Mouse (Mus musculus) lung, embryonic 14.5 days (tissue): ENCODE data around the gene Igfbp5. TPM values are rescaled to one million over a fixed set of nuclear protein-coding genes. Genes with fewer than 3 reads are reported as not detected.

Source experiments
- ATAC-seq: fragments of 200-750 bp; cut with Nextera tagmentation; 2 replicates; pipeline ENCODE4 v1.8.0; 2017; ENCODE audit warnings: mild to moderate bottlenecking, moderate TSS enrichment, moderate library complexity; ENCODE audit not compliant: insufficient read depth
- DNase-seq: peaks from one replicate; pipeline ENCODE4 v3.0.0-alpha.2; 2015
- H3K27ac ChIP-seq: fragments of 300-500 bp; sonication (generic); 2 replicates; pipeline ENCODE4 v1.5.1; 2014; ENCODE audit warnings: low read depth, mild to moderate bottlenecking, moderate library complexity
- H3K27me3 ChIP-seq: fragments of 300-500 bp; sonication (generic); 2 replicates; pipeline ENCODE4 v1.6.1; 2014; ENCODE audit warnings: low read length, control low read depth; ENCODE audit not compliant: insufficient read depth
- H3K36me3 ChIP-seq: fragments of 300-500 bp; sonication (generic); 2 replicates; pipeline ENCODE4 v1.6.1; 2014; ENCODE audit warnings: control low read depth; ENCODE audit not compliant: insufficient read depth
- H3K4me1 ChIP-seq: fragments of 300-500 bp; sonication (generic); 2 replicates; pipeline ENCODE4 v1.6.1; 2014; ENCODE audit warnings: antibody characterized with exemption, control low read depth; ENCODE audit not compliant: insufficient read depth
- H3K4me2 ChIP-seq: fragments of 300-500 bp; sonication (generic); 2 replicates; pipeline ENCODE4 v1.6.1; 2014; ENCODE audit warnings: mild to moderate bottlenecking
- H3K4me3 ChIP-seq: fragments of 300-500 bp; sonication (generic); 2 replicates; pipeline ENCODE4 v1.5.1; 2014; ENCODE audit warnings: low read depth, low read length
- H3K9ac ChIP-seq: fragments of 300-500 bp; sonication (generic); 2 replicates; pipeline ENCODE4 v1.6.1; 2014
- H3K9me3 ChIP-seq: fragments of 300-500 bp; sonication (generic); 2 replicates; pipeline ENCODE4 v1.6.1; 2016; ENCODE audit warnings: low read depth, low read length, control low read depth
- CTCF ChIP-seq: IDR thresholded peaks from 2 replicates; pipeline ENCODE4 v1.5.1; 2016; ENCODE audit warnings: antibody characterized with exemption, low read depth
- WGBS: fragments of 180-500 bp; shearing (Covaris S2); extraction: QIAGEN DNeasy Blood & Tissue Kit; methylation state at CpG from one replicate; pipeline ENCODE4 v1.1.7; 2014; 5-methylcytosine and 5-hydroxymethylcytosine counted together
- polyA plus RNA-seq: library from polyadenylated mRNA; unstranded; fragments of >200 nt; fragmentation: Nextera tagmentation; extraction: Ambion mirVana; gene quantifications from 2 replicates; pipeline ENCODE4 v1.2.1, GENCODE M21; 2014

Igfbp5 gene
- polyA plus RNA-seq, 1 experiment from 2014 or later: 48.5 TPM

DNA sequence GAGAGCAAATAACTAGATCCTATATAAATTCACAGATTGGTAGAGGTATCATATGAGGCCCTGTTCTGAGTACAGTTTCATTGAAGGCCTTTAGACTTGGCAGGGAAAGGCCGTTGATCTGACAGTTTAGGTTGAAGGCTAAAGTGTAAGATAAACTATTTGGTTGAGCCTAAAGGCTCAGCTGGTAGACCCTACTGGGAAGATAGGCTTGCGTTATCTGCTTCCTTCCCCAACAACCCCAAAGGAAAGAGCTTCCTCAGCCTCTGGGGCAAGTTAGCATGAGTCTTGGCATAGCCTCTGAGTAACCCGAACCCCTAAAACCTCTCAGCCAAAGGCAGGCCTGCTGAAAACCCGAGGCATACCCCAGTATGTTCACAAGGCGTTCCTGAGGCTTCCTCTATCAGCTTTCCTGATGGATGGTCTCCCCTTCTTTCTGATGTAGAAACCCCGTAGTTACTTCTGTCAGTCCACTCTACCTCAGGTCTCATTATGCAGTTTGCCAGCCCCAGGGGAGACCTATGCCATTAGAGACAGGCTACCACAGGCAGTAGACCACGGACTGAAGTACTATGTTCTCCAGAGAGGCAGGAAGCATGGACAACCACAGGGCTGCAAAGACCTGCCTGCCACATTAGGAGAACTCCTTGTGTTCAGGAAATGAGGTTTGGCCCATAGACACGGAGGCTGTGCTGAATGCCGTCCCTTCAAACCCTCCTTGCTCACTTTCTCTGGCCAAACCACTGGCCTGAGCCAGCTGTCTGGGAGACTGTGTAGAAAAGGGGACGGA, 6.1 kb downstream of the Igfbp5 start:
- no peak overlapping the region for H3K27ac ChIP-seq
- DNase-seq (no peak), ATAC-seq (no peak)
- no peak overlapping the region for H3K9ac ChIP-seq
- no peaks in the 10 kb centered on the region for H3K4me1 ChIP-seq
- no peak for TF ChIP-seq CTCF
- H3K9me3 ChIP-seq: no peaks in the 10 kb centered on the region
- peak overlapping the region; percentile 1; the same call in 1 of the 2 replicates for H3K4me2 ChIP-seq
- no peak overlapping the region for H3K4me3 ChIP-seq
- 67% methylated on average over 10 of the region's 10 CpGs for WGBS
- H3K27me3 ChIP-seq: peaks cover 9% of the 10 kb centered on the region
- H3K36me3 ChIP-seq: peaks cover 18% of the 10 kb centered on the region

- H3K9ac ChIP-seq: no peak overlapping the region
- H3K4me1 ChIP-seq: no peaks in the 10 kb centered on the region
- 59% methylated on average over 1 of the region's 1 CpGs for WGBS
- TF ChIP-seq CTCF: no peak
- ATAC-seq (no peak), DNase-seq (no peak)
- peaks cover 7% of the 10 kb centered on the region; the same call in 1 of the 2 replicates for H3K27me3 ChIP-seq
- no peak overlapping the region for H3K4me2 ChIP-seq
- H3K9me3 ChIP-seq: no peaks in the 10 kb centered on the region
- H3K36me3 ChIP-seq: peaks cover 31% of the 10 kb centered on the region
- H3K4me3 ChIP-seq: no peak overlapping the region
- H3K27ac ChIP-seq: no peak overlapping the region
These were observed 7.3 kb downstream of the Igfbp5 start for GRCm38 (mm10) chr1:72867346-72867745.

DNA sequence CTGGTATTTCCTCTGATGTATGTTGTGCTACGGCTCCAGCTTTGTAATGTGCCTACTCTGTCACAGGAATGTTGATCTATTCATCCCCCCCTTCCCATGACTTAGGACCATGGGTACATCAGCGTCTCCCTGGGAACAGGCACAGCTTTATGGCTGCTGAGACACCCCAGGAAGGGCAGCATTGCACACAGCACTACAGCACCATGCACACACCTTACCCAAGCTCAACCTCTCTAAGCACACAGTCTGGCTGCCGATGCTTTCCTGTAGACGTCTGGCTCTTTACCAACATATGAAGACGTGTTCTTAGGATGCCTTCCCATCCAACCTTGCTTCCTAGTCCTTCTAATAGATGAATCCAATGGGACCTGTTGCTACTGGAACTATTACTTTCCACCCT, 8.3 kb downstream of the Igfbp5 start:
- ATAC-seq: no peak
- DNase-seq: no peak
- Histone ChIP-seq H3K4me3 (no peak overlapping the region), H3K27ac (no peak overlapping the region), H3K36me3 (peaks cover 35% of the 10 kb centered on the region), H3K4me1 (no peaks in the 10 kb centered on the region), H3K9me3 (no peaks in the 10 kb centered on the region), H3K9ac (no peak overlapping the region), H3K4me2 (no peak overlapping the region), H3K27me3 (0 out of 2 replicates have a peak, but pooled peaks cover under 1% of the 10 kb centered on the region)
- 45% methylated on average over 5 of the region's 5 CpGs for WGBS
- TF ChIP-seq CTCF: no peak

- WGBS: 23% methylated on average over 6 of the region's 6 CpGs
- H3K27ac ChIP-seq: no peak overlapping the region
- H3K4me3 ChIP-seq: no peak overlapping the region
- no peak for ATAC-seq
- H3K9me3 ChIP-seq: no peaks in the 10 kb centered on the region
- peaks cover 39% of the 10 kb centered on the region for H3K36me3 ChIP-seq
- no peak overlapping the region for H3K9ac ChIP-seq
- no peaks in the 10 kb centered on the region for H3K27me3 ChIP-seq
- no peak overlapping the region for H3K4me2 ChIP-seq
- TF ChIP-seq CTCF: peak; percentile 98
- H3K4me1 ChIP-seq: no peaks in the 10 kb centered on the region; the same call in 1 of the 2 replicates
- peak; percentile 92 for DNase-seq
These were observed 8.8 kb downstream of the Igfbp5 start for GRCm38 (mm10) chr1:72865900-72866299.

GRCm38 (mm10) chr1:72864272-72864671, 10.4 kb downstream of the Igfbp5 start:
- Histone ChIP-seq H3K36me3 (peaks cover 56% of the 10 kb centered on the region), H3K9me3 (no peaks in the 10 kb centered on the region), H3K4me1 (no peaks in the 10 kb centered on the region; the same call in 1 of the 2 replicates), H3K27ac (no peak overlapping the region), H3K27me3 (no peaks in the 10 kb centered on the region), H3K4me3 (no peak overlapping the region), H3K9ac (no peak overlapping the region), H3K4me2 (no peak overlapping the region)
- no peak for DNase-seq
- ATAC-seq: no peak
- WGBS: 78% methylated on average over 3 of the region's 3 CpGs
- no peak for TF ChIP-seq CTCF

DNA sequence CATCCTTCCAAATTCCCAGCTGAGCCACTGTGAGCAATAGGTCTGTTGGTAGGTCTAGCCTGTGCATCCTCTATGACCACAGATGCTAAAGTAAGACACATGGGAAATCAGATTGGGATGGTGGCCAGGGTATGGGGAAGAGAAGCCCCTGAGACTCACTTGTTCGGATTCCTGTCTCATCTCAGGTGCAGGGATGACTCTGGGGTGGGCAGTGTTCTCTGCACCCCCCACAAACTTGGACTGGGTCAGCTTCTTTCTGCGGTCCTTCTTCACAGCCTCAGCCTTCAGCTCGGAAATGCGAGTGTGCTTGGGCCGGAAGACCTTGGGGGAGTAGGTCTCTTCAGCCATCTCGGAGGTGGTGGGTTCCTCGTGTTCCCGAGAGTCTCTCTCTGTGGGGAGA, 11.0 kb downstream of the Igfbp5 start:
- 88% methylated on average over 8 of the region's 8 CpGs for WGBS
- no peak overlapping the region for H3K4me3 ChIP-seq
- no peaks in the 10 kb centered on the region for H3K9me3 ChIP-seq
- H3K27me3 ChIP-seq: no peaks in the 10 kb centered on the region
- H3K4me2 ChIP-seq: no peak overlapping the region
- no peak overlapping the region for H3K27ac ChIP-seq
- H3K9ac ChIP-seq: no peak overlapping the region
- peaks cover 61% of the 10 kb centered on the region for H3K36me3 ChIP-seq
- no peak for TF ChIP-seq CTCF
- no peak for ATAC-seq
- no peak for DNase-seq
- H3K4me1 ChIP-seq: no peaks in the 10 kb centered on the region; the same call in 1 of the 2 replicates

GRCm38 (mm10) chr1:72862248-72862647, 12.4 kb downstream of the Igfbp5 start:
- no peak overlapping the region for H3K4me3 ChIP-seq
- no peaks in the 10 kb centered on the region; the same call in 1 of the 2 replicates for H3K4me1 ChIP-seq
- peaks cover 65% of the 10 kb centered on the region for H3K36me3 ChIP-seq
- H3K4me2 ChIP-seq: no peak overlapping the region
- no peak overlapping the region for H3K27ac ChIP-seq
- no peak for ATAC-seq
- H3K9me3 ChIP-seq: no peaks in the 10 kb centered on the region
- no peak overlapping the region for H3K9ac ChIP-seq
- TF ChIP-seq CTCF: no peak
- H3K27me3 ChIP-seq: no peaks in the 10 kb centered on the region
- WGBS: 69% methylated on average over 21 of the region's 21 CpGs
- no peak for DNase-seq
